Mouse (Mus musculus) limb, embryonic 14.5 days (tissue): Measurements from ENCODE around the gene Hip1r. TPM values are rescaled to one million over a fixed set of nuclear protein-coding genes. Genes with fewer than 3 reads are reported as not detected.
A peak's percentile ranks its signal among the peaks of the same experiment; 100 is the strongest.

ENCODE experiments used
- ATAC-seq: fragments of 200-750 bp; cut with Nextera tagmentation; 2 replicates; pipeline ENCODE4 v1.8.0; 2017; ENCODE audit warnings: low read depth, moderate number of reproducible peaks, moderate TSS enrichment; ENCODE audit not compliant: low FRiP score
- DNase-seq: peaks from one replicate; pipeline ENCODE4 v3.0.0-alpha.2; 2015; ENCODE audit warnings: low spot score
- H3K27ac ChIP-seq: fragments of 300-500 bp; sonication (generic); replicated peaks from 2 replicates; pipeline ENCODE4 v1.5.1; 2014; ENCODE audit warnings: low read depth, mild to moderate bottlenecking, low read length, moderate library complexity, mixed read lengths
- H3K27me3 ChIP-seq: fragments of 300-500 bp; sonication (generic); 2 replicates; pipeline ENCODE4 v1.6.1; 2014; ENCODE audit warnings: low read length, mixed read lengths; ENCODE audit not compliant: control insufficient read depth, insufficient read depth
- H3K36me3 ChIP-seq: fragments of 300-500 bp; sonication (generic); 2 replicates; pipeline ENCODE4 v1.6.1; 2014; ENCODE audit warnings: mild to moderate bottlenecking, low read length, moderate library complexity, mixed read lengths; ENCODE audit not compliant: control insufficient read depth, insufficient read depth
- H3K4me1 ChIP-seq: fragments of 300-500 bp; sonication (generic); 2 replicates; pipeline ENCODE4 v1.6.1; 2014; ENCODE audit warnings: antibody characterized with exemption, low read length, mixed read lengths; ENCODE audit not compliant: control insufficient read depth, insufficient read depth
- H3K4me2 ChIP-seq: fragments of 300-500 bp; sonication (generic); replicated peaks from 2 replicates; pipeline ENCODE4 v1.6.1; 2014; ENCODE audit warnings: low read depth, mild to moderate bottlenecking, low read length, moderate library complexity; ENCODE audit not compliant: severe bottlenecking
- H3K4me3 ChIP-seq: fragments of 300-500 bp; sonication (generic); replicated peaks from 2 replicates; pipeline ENCODE4 v1.5.1; 2014; ENCODE audit warnings: low read length
- H3K9ac ChIP-seq: fragments of 300-500 bp; sonication (generic); 2 replicates; pipeline ENCODE4 v1.6.1; 2014; ENCODE audit warnings: mild to moderate bottlenecking, low read depth, low read length, moderate library complexity; ENCODE audit not compliant: severe bottlenecking
- H3K9me3 ChIP-seq: fragments of 300-500 bp; sonication (generic); 2 replicates; pipeline ENCODE4 v1.6.1; 2016; ENCODE audit warnings: low read length; ENCODE audit not compliant: control insufficient read depth
- POLR2A ChIP-seq: fragments of 200-500 bp; IDR thresholded peaks from 2 replicates; pipeline ENCODE4 v1.8.0; 2012; ENCODE audit warnings: inconsistent platforms, mild to moderate bottlenecking, moderate library complexity, borderline replicate concordance; ENCODE audit not compliant: insufficient read depth, insufficient read length; ENCODE audit errors: extremely low read depth
- WGBS: fragments of 180-500 bp; shearing (Covaris S2); extraction: QIAGEN DNeasy Blood & Tissue Kit; methylation state at CpG from one replicate; pipeline ENCODE4 v1.1.7; 2014; 5-methylcytosine and 5-hydroxymethylcytosine counted together
- polyA plus RNA-seq, 2 experiments: library from polyadenylated mRNA; depleted of rRNA in 1 of 2; stranded (reverse) in 1 of 2; unstranded in 1 of 2; fragments of >200 nt; fragmentation: Nextera tagmentation in 1 of 2; extraction: Ambion mirVana in 1 of 2; gene quantifications; 2 replicates each; pipeline versions ENCODE4 v1.2.1 to v1.2.3; 2012 to 2014

Gene Hip1r
- polyA plus RNA-seq, 2 experiments, result 9.9 to 10.6 TPM

- H3K27me3 ChIP-seq, result no peaks in the 10 kb centered on the region
- DNase-seq, result peak; percentile 91
- peak overlapping the region; percentile 18; the same call in 1 of the 2 replicates for H3K9ac ChIP-seq
- H3K4me1 ChIP-seq, result peaks cover 46% of the 10 kb centered on the region
- peaks cover 44% of the 10 kb centered on the region for H3K36me3 ChIP-seq
- 8% methylated on average over 19 of the region's 19 CpGs for WGBS
- ATAC-seq, result peak; percentile 77; the same call in 1 of the 2 replicates
- no peak for TF ChIP-seq POLR2A
- no peak overlapping the region; the same call in 1 of the 2 replicates for H3K4me3 ChIP-seq
- peak overlapping the region; percentile 80 for H3K27ac ChIP-seq
- peak overlapping the region; percentile 33; the same call in 1 of the 2 replicates for H3K4me2 ChIP-seq
- no peaks in the 10 kb centered on the region for H3K9me3 ChIP-seq
These were observed 37.7 kb downstream of the Hip1r start for GRCm38 (mm10) chr5:124010910-124011655.

- H3K4me3 ChIP-seq, result no peak overlapping the region
- peak overlapping the region; percentile 80 for H3K27ac ChIP-seq
- 25% methylated on average over 8 of the region's 8 CpGs for WGBS
- peak overlapping the region; percentile 18; the same call in 1 of the 2 replicates for H3K9ac ChIP-seq
- H3K27me3 ChIP-seq, result no peaks in the 10 kb centered on the region
- ATAC-seq (no peak), DNase-seq (no peak)
- H3K36me3 ChIP-seq, result peaks cover 36% of the 10 kb centered on the region
- H3K4me1 ChIP-seq, result peaks cover 46% of the 10 kb centered on the region
- no peaks in the 10 kb centered on the region for H3K9me3 ChIP-seq
- 0 out of 2 replicates have a peak overlapping the region, but pooled peaks have one; percentile 10 for H3K4me2 ChIP-seq
- TF ChIP-seq POLR2A, result no peak
These were observed 38.5 kb downstream of the Hip1r start for GRCm38 (mm10) chr5:124011927-124012326.

GRCm38 (mm10) chr5:124012885-124013284, 39.5 kb downstream of the Hip1r start:
- Histone ChIP-seq H3K9ac (no peak overlapping the region), H3K27ac (peak overlapping the region; percentile 80; the same call in 1 of the 2 replicates), H3K4me3 (no peak overlapping the region), H3K27me3 (no peaks in the 10 kb centered on the region), H3K4me1 (peaks cover 46% of the 10 kb centered on the region), H3K4me2 (no peak overlapping the region), H3K36me3 (peaks cover 27% of the 10 kb centered on the region), H3K9me3 (no peaks in the 10 kb centered on the region)
- WGBS, result 83% methylated on average over 10 of the region's 10 CpGs
- DNase-seq (no peak), ATAC-seq (no peak)
- no peak for TF ChIP-seq POLR2A

GRCm38 (mm10) chr5:124013747-124014146, 40.3 kb downstream of the Hip1r start:
- 82% methylated on average over 16 of the region's 16 CpGs for WGBS
- no peak overlapping the region for H3K4me3 ChIP-seq

GRCm38 (mm10) chr5:124014180-124014579, 40.8 kb downstream of the Hip1r start:
- Histone ChIP-seq H3K9me3 (no peaks in the 10 kb centered on the region), H3K36me3 (peaks cover 14% of the 10 kb centered on the region), H3K9ac (no peak overlapping the region), H3K4me3 (no peak overlapping the region), H3K4me1 (peaks cover 46% of the 10 kb centered on the region), H3K4me2 (no peak overlapping the region), H3K27me3 (no peaks in the 10 kb centered on the region), H3K27ac (no peak overlapping the region)
- no peak for TF ChIP-seq POLR2A
- no peak for DNase-seq
- no peak for ATAC-seq
- WGBS, result 56% methylated on average over 3 of the region's 3 CpGs

More at GRCm38 (mm10) chr5:124013747-124014146, 40.3 kb downstream of the Hip1r start:
- no peak overlapping the region for H3K4me2 ChIP-seq
- no peaks in the 10 kb centered on the region for H3K9me3 ChIP-seq
- TF ChIP-seq POLR2A, result no peak
- H3K27ac ChIP-seq, result no peak overlapping the region
- ATAC-seq (no peak), DNase-seq (no peak)
- H3K9ac ChIP-seq, result no peak overlapping the region
- H3K27me3 ChIP-seq, result no peaks in the 10 kb centered on the region
- peaks cover 18% of the 10 kb centered on the region for H3K36me3 ChIP-seq
- H3K4me1 ChIP-seq, result peaks cover 46% of the 10 kb centered on the region
